Mouse (Mus musculus) spleen, embryonic (tissue): ENCODE results near the gene Gm45140.

Experiments
- CTCF ChIA-PET: fragments of 350-600 bp; sonication (Branson Sonifier 250); formaldehyde crosslinking; loops from one replicate; lab custom pipeline; 2022; lab: Charles Lee

Gm45140 gene

DNA sequence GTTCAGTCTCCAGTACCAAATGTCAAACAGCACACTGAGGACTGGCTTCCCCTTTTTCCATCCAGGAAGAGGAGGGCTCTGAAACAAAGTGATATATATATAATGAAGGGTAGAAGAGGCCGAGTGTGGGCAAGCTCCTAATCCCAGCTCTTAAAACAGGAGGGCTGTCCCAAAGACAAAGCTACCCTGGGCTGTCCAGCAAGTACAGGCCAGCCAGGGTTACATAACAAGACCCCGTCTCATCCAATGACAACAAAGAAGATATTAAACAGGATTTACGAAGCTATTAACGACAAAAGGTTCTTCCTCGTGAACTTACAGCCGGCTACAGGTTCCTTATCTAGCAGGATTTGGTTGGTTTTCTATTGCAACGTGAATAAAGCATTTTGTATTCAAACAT is 30.7 kb downstream of the Gm45140 start:
- CTCF ChIA-PET: no interaction called here

GRCm38 (mm10) chr6:87804036-87804435 is 31.6 kb downstream of the Gm45140 start:
- CTCF ChIA-PET: no interaction called here

GRCm38 (mm10) chr6:87802462-87802861 is 33.1 kb downstream of the Gm45140 start:
- CTCF ChIA-PET: no interaction called here

- CTCF ChIA-PET: no interaction called here
Measured at GRCm38 (mm10) chr6:87799576-87799975, 36.0 kb downstream of the Gm45140 start.

DNA sequence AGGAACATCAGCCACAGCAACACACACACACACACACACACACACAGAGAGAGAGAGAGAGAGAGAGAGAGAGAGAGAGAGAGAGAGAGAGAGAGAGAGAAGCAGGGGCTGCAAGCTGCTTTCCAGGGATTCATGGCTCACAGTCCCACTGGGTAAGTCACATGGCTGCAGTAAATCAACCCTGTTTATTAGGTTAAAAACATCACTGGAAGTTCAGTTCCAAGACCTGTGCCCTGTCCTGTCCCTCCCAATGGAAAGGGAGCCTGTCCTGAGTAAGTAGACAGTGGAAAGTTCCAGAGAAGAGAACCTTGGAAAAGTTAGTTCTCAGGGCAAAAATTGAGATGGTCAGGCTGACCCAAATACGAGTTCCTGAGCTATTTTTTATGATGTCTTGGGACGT is 38.3 kb downstream of the Gm45140 start:
- CTCF ChIA-PET: no interaction called here

- CTCF ChIA-PET: no interaction called here
Measured at GRCm38 (mm10) chr6:87796251-87796880, 39.2 kb downstream of the Gm45140 start.

DNA sequence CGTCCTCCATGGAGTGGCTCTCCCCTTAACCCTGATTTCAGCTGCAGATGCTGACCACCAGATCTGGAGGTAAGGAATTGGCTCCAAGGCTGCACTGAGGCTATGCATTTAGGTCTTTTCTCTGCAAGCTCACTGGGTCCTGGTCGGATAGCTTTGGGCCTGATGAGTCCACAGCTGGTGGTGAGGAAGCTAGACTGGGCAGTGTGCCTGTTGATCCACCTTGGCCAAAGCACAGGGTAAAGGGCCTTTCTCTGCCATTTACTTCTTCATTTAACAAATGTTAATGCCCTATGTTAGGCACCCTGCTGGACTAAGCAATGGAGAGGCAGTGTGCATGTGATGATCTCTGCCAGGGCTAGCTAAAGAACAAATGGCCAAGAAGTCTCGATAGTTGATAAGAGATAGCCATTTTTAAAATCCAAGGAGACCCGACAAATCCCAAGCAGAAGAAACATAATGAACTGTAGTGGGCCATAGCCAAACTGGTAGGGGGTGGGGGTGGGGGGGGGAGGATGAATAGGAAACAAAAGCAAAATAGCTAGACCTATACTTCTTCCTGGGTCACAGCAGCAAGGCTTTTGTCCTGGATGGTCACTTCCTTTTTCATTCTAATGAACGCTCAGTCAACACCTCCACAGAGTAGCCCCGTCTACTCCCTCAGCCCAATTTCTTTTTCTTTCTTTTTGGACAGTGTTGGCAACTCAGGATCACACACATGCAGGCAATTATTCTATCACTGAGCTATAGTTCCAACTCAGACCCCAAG is 40.0 kb downstream of the Gm45140 start:
- CTCF ChIA-PET: no interaction called here

- CTCF ChIA-PET: interaction anchor here (0.7 kb wide), 1 partner anchor 23 kb away, joined by 4 read pairs; no protein-coding TSS in a partner anchor
Measured at GRCm38 (mm10) chr6:87793821-87794510, 41.6 kb downstream of the Gm45140 start.

DNA sequence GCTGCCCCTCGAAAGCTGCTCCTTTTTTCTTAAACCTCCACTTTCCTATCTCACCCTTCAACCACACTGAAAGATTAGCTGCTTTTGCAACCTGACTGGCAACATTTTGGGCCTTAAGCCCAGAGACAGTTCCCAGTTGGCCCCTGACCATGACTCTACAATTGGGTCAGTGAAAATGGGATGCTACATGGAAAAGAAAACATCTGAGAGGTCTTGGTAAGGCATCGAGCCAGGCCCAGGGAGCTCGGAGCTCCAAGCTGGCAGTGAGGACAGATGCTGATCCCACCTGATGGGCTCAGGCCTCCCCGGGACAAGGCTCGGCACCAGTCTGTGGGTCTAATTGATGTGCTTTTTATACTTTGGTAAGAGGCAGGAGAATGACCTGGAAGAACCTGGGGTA is 43.8 kb downstream of the Gm45140 start:
- CTCF ChIA-PET: interaction anchor here (1.0 kb wide), 1 partner anchor 24 kb away, joined by 4 read pairs; no protein-coding TSS in a partner anchor

GRCm38 (mm10) chr6:87790779-87791480 is 44.7 kb downstream of the Gm45140 start:
- CTCF ChIA-PET: interaction anchor here (1.0 kb wide), 1 partner anchor 23 kb away, joined by 4 read pairs; no protein-coding TSS in a partner anchor

GRCm38 (mm10) chr6:87789791-87790190 is 45.8 kb downstream of the Gm45140 start:
- CTCF ChIA-PET: interaction anchor here (0.6 kb wide), 1 partner anchor 1338 kb away, joined by 3 read pairs; no protein-coding TSS in a partner anchor

DNA sequence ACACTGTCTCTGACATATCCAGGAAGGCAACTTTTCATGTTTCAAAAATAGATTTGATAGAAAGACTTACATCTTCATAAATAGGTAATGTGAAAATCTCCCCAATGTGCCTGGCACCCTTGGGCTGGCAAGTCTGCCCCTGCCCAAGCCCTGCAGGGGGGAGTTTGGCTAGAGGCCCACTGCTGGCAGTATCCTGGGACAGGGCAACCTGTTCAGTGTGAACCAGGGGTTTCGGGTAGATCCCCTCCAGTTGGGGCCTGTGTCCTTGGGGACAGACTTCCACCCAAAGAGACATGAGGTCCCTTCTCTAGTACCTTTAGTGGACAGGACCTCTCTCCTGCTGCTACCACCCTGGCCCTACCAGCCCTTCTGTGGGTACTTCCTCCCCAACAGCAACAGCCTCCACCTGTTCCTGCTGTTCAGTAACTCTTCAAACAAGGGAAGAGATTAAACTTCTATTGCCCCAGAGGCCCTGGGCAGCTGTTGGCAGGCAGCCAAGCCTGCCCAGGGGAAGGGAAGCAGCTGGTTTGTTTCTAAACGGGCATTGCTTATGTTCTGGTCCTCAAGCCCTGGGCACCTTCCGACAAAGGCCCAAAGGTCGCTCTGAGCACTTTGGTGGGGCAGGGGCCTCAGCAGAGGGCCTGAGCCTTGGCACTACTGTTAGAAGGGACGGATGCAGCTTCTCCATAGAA is 46.6 kb downstream of the Gm45140 start:
- CTCF ChIA-PET: interaction anchor here (0.6 kb wide), 1 partner anchor 1338 kb away, joined by 3 read pairs; no protein-coding TSS in a partner anchor

DNA sequence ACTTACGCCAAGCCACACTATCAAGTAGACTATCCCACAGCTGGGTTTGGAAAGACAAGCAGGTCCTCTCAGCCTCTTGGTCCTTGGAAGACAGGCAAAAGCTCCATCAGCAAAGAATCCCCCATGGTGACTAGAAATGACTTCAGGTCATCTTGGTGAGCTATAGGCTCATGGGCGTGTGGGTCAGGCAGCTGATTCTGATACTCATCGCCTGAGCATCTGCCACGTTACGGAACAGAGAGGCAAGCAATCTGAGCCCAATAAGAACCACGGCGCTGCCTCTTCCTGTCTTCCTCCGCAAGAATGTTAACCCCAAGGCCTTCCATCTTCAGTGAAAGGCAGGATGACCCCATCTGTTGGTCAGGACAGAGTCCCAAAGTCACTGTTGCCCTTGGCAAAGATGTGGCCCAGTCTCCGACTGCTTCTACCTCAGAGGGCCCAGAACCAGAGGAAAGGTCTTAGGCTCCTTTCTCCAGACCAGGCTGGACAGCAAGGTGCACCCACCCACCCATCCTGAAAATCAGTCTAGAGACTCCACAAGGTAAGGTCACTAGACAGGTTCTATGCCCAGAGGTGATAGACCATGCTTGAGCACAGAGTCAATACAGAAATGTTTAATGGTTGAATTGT is 47.2 kb downstream of the Gm45140 start:
- CTCF ChIA-PET: no interaction called here

GRCm38 (mm10) chr6:87787108-87787890 is 48.3 kb downstream of the Gm45140 start:
- CTCF ChIA-PET: interaction anchor here (0.5 to 0.6 kb wide), 2 partner anchors 45 to 356 kb away, joined by 3 to 11 read pairs; no protein-coding TSS in a partner anchor

GRCm38 (mm10) chr6:87786621-87787020 is 49.0 kb downstream of the Gm45140 start:
- CTCF ChIA-PET: interaction anchor here (0.6 kb wide), 1 partner anchor 46 kb away, joined by 11 read pairs; no protein-coding TSS in a partner anchor

GRCm38 (mm10) chr6:87784033-87784432 is 51.6 kb downstream of the Gm45140 start:
- CTCF ChIA-PET: no interaction called here

GRCm38 (mm10) chr6:87780546-87781301 is 54.9 kb downstream of the Gm45140 start:
- CTCF ChIA-PET: no interaction called here
